Mouse (Mus musculus) G1E-ER4 (cell line): ENCODE measurements around the gene Gm20219. TPM values are rescaled to one million over a fixed set of nuclear protein-coding genes. Genes with fewer than 3 reads are reported as not detected.

Experiments used
- GATA1 ChIP-seq: IDR thresholded peaks from one replicate; pipeline ENCODE4 v1.8.0; 2012; ENCODE audit warnings: low read length, inconsistent platforms
- polyA plus RNA-seq: library from polyadenylated mRNA; stranded (reverse); fragments of >175 nt; gene quantifications from 2 replicates; pipeline ENCODE4 v1.2.3, GENCODE M21; 2012

The Gm20219 gene
- polyA plus RNA-seq, 1 experiment: 1.0 TPM

GRCm38 (mm10) chr17:56509021-56509640, 45.1 kb downstream of the Gm20219 start:
- no peak for TF ChIP-seq GATA1

GRCm38 (mm10) chr17:56507161-56508068, 46.8 kb downstream of the Gm20219 start:
- no peak for TF ChIP-seq GATA1

DNA sequence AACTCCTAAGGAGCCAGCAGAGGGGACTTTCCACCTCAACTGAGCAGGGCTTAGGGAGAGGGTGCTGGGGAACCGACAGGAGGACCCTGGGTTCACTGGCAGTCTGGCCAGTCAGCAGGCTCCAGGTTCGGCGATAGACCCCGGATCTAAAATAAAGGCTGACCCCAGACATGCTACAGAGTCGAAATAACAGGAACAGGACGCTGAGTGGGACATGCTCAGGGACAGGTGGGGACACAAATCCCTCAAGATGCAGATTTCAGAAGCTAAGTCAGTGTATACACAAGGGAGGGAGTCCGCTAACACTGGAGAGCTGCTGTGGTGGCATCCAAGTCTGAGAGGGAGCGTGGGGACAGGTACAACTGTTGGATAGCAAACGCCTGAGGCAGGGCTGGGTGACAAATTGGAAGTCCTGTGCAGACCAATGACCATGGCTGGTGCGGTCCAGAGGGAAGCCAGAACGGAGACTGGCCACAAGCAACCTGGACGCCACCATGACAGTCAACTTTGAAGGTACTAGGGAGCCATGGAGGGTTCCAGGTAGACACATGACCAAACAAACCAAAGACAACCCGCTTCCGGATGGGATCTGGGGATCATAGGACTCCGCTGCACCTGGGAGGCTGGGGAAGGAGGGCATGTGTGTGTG, 47.6 kb downstream of the Gm20219 start:
- no peak for TF ChIP-seq GATA1

DNA sequence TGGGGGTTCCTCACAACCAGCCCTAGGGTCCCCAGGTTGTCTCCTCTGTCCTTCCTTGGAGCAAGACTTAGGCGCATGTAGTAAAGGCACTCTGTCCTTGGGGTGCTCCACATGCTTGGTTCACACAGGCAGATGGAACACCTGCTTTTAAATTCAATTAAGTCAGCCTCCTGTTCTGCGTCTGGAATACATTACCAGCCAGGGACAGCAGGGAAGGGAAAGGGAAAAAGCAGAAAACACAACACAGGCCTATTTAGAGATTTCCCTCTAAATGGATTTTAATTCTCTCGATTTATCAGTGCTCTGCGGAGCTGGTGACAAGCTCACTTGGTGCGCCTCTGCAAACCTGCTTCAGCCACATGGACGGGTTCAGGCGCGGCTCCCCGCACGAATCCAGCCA, 48.8 kb downstream of the Gm20219 start:
- TF ChIP-seq GATA1: no peak

DNA sequence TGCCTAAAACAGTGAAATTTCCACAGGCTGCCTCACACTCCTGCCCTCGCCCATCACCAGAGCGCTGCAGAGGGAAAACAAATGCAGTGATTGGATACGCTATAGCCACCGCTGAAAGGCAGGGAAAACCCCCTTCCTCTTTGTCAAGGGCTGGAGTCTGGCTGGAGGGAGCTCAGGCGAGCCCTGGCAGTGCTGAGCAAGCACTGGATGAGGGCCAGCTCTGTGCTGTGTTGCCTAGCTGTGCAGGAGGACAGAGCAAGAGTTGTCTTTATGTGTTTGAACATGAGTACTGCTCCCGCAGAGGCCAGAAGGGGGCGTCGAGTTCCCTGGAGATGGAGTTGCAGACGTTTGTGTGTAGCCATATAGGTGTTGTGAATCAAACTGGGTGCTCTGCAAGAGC, 51.7 kb downstream of the Gm20219 start:
- TF ChIP-seq GATA1: no peak

Other genes with a start within 250 kb of the Gm20219 start
- 33.0 and 37.9 TPM in 2 replicates for gene Kdm4b, start 228.3 kb downstream of the Gm20219 start, polyA plus RNA-seq
- gene Ptprs, start 77.9 kb downstream of the Gm20219 start, polyA plus RNA-seq: 40.9 and 48.5 TPM in 2 replicates
- gene Znrf4, start 42.0 kb downstream of the Gm20219 start, polyA plus RNA-seq: not detected in 2 replicates
- gene Safb2, start 30.2 kb upstream of the Gm20219 start, polyA plus RNA-seq: 193 and 233 TPM in 2 replicates
- 173 and 226 TPM in 2 replicates for gene Safb, start 30.4 kb upstream of the Gm20219 start, polyA plus RNA-seq
- gene 2410015M20Rik, start 55.4 kb upstream of the Gm20219 start, polyA plus RNA-seq: 201 and 454 TPM in 2 replicates
- 8,561 and 9,154 TPM in 2 replicates for gene Rpl36, start 59.0 kb upstream of the Gm20219 start, polyA plus RNA-seq
- gene Lonp1, start 72.5 kb upstream of the Gm20219 start, polyA plus RNA-seq: 202 and 208 TPM in 2 replicates
- gene Catsperd, start 73.8 kb upstream of the Gm20219 start, polyA plus RNA-seq: not detected in 2 replicates
- gene Ranbp3, start 118.9 kb upstream of the Gm20219 start, polyA plus RNA-seq: 131 and 144 TPM in 2 replicates
- gene Ndufa11, start 163.4 kb upstream of the Gm20219 start, polyA plus RNA-seq: 277 and 284 TPM in 2 replicates
- gene Vmac, start 163.6 kb upstream of the Gm20219 start, polyA plus RNA-seq: 10.6 and 12.7 TPM in 2 replicates
- gene Nrtn, start 203.1 kb upstream of the Gm20219 start, polyA plus RNA-seq: not detected in 2 replicates
- 61.6 and 67.0 TPM in 2 replicates for gene Dus3l, start 210.4 kb upstream of the Gm20219 start, polyA plus RNA-seq
- gene Prr22, start 215.9 kb upstream of the Gm20219 start, polyA plus RNA-seq: 3.0 and 3.4 TPM in 2 replicates